Mouse (Mus musculus): ENCODE measurements around the gene Epha3. TPM values are rescaled to one million over a fixed set of nuclear protein-coding genes. Genes with fewer than 3 reads are reported as not detected.

Epha3 gene
- polyA plus RNA-seq, 1 experiment from 2014 or later, result 57.1 TPM

GRCm38 (mm10) chr16:63552531-63552930 is 311.4 kb downstream of the Epha3 start:
- Histone ChIP-seq H3K9ac (no peak overlapping the region), H3K4me1 (no peaks in the 10 kb centered on the region), H3K4me2 (replicated peaks) (no peak overlapping the region), H3K27ac (no peak overlapping the region), H3K27me3 (replicated peaks) (no peaks in the 10 kb centered on the region), H3K9me3 (no peaks in the 10 kb centered on the region), H3K36me3 (0 out of 2 replicates have a peak, but pooled peaks cover 3% of the 10 kb centered on the region), H3K4me3 (no peak overlapping the region)
- 90% methylated on average over 7 of the region's 7 CpGs for WGBS
- ATAC-seq (ENCODE audit: low FRiP score, low read depth), result no peak

- Histone ChIP-seq H3K27me3 (replicated peaks) (no peaks in the 10 kb centered on the region), H3K4me1 (no peaks in the 10 kb centered on the region), H3K9me3 (no peaks in the 10 kb centered on the region), H3K36me3 (no peaks in the 10 kb centered on the region), H3K4me3 (no peak overlapping the region), H3K9ac (no peak overlapping the region), H3K4me2 (replicated peaks) (no peak overlapping the region), H3K27ac (no peak overlapping the region)
- ATAC-seq (ENCODE audit: low FRiP score, low read depth), result no peak
These were observed 324.5 kb downstream of the Epha3 start for GRCm38 (mm10) chr16:63539489-63539888.

GRCm38 (mm10) chr16:63528821-63529220 is 335.2 kb downstream of the Epha3 start:
- H3K4me3 ChIP-seq, result no peak overlapping the region
- no peaks in the 10 kb centered on the region for H3K9me3 ChIP-seq
- H3K9ac ChIP-seq, result no peak overlapping the region
- H3K36me3 ChIP-seq, result no peaks in the 10 kb centered on the region
- H3K4me1 ChIP-seq, result no peaks in the 10 kb centered on the region
- 63% methylated on average over 2 of the region's 2 CpGs for WGBS
- no peak overlapping the region for H3K27ac ChIP-seq
- no peak overlapping the region for H3K4me2 ChIP-seq (replicated peaks)
- ATAC-seq (ENCODE audit: low FRiP score, low read depth), result no peak
- H3K27me3 ChIP-seq (replicated peaks), result no peaks in the 10 kb centered on the region

DNA sequence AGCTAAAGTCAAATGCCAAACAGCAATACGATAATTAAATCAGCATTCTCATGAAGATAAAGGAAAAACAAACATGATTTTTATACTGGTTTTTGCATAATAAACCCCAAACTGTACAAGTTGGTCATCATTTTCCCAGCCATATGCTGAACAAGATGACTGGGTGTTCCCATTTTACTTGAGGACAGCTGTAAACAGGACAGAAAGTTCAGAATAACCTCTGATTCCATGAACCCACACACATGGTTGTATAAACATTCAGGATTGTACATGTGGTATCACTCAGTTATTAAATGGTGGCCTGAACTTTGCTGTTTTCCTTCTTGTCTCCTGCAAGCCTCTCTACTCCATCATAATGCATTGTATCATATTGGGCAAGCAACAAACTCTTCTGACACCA is 346.3 kb downstream of the Epha3 start:
- H3K9ac ChIP-seq, result no peak overlapping the region
- H3K27me3 ChIP-seq (replicated peaks), result no peaks in the 10 kb centered on the region
- no peak overlapping the region for H3K27ac ChIP-seq
- H3K4me3 ChIP-seq, result no peak overlapping the region
- no peaks in the 10 kb centered on the region for H3K4me1 ChIP-seq
- H3K9me3 ChIP-seq, result no peaks in the 10 kb centered on the region
- H3K36me3 ChIP-seq, result no peaks in the 10 kb centered on the region
- ATAC-seq (ENCODE audit: low FRiP score, low read depth), result no peak
- 88% methylated on average over 1 of the region's 1 CpGs for WGBS
- H3K4me2 ChIP-seq (replicated peaks), result no peak overlapping the region

GRCm38 (mm10) chr16:63510069-63510468 is 353.9 kb downstream of the Epha3 start:
- Histone ChIP-seq H3K4me3 (no peak overlapping the region), H3K27me3 (replicated peaks) (no peaks in the 10 kb centered on the region), H3K9ac (no peak overlapping the region), H3K4me2 (replicated peaks) (no peak overlapping the region), H3K9me3 (no peaks in the 10 kb centered on the region), H3K27ac (no peak overlapping the region), H3K36me3 (no peaks in the 10 kb centered on the region), H3K4me1 (no peaks in the 10 kb centered on the region)
- WGBS, result 90% methylated on average over 2 of the region's 2 CpGs
- ATAC-seq (ENCODE audit: low FRiP score, low read depth), result no peak

DNA sequence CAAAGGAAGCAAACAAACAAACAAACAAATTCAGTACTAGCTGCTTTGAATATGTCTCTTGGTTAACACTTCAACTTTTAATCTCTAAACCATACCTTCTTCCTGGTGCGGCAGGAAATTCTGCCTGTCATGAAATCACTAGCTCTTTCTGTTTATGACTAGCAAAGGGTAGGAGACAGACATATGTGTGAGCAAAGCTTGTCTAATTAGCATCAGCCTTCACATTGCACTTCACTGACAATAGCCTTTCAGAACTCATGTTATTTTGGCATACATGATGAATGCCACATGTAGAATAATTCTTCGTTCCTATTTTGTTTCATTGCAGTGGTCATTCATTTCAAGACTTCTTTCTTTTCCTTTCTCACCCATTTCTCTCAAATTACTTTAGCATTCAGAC is 357.5 kb downstream of the Epha3 start:
- no peak overlapping the region for H3K9ac ChIP-seq
- no peak overlapping the region for H3K4me3 ChIP-seq
- no peaks in the 10 kb centered on the region for H3K36me3 ChIP-seq
- ATAC-seq (ENCODE audit: low FRiP score, low read depth), result no peak
- no peak overlapping the region for H3K27ac ChIP-seq
- 74% methylated on average over 2 of the region's 2 CpGs for WGBS
- H3K4me2 ChIP-seq (replicated peaks), result no peak overlapping the region
- H3K9me3 ChIP-seq, result no peaks in the 10 kb centered on the region
- H3K27me3 ChIP-seq (replicated peaks), result no peaks in the 10 kb centered on the region
- peaks cover 4% of the 10 kb centered on the region; the same call in 1 of the 2 replicates for H3K4me1 ChIP-seq

DNA sequence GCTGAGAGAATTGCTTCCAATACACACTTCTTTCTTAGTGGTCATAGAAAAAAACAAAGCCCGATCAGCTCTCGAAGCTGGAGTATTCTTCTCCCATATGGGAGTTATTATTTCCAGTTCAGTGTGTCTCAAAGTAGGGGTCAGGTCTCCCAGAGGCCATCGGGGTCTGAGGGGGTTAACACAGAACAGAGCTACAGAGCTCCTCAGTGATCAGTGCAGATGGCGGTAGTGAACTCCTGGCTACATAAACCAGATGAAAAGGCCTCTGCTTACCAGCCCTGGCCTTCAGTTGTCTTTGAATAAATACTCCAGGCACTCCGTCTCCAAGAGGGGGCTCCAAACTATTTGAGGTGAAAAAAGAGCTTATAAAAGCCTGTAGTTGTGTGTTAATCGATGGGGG is 362.5 kb downstream of the Epha3 start:
- H3K9ac ChIP-seq, result no peak overlapping the region
- H3K4me2 ChIP-seq (replicated peaks), result no peak overlapping the region
- H3K27me3 ChIP-seq (replicated peaks), result no peaks in the 10 kb centered on the region
- H3K4me1 ChIP-seq, result peaks cover 9% of the 10 kb centered on the region; the same call in 1 of the 2 replicates
- H3K4me3 ChIP-seq, result no peak overlapping the region
- no peak overlapping the region for H3K27ac ChIP-seq
- H3K36me3 ChIP-seq, result no peaks in the 10 kb centered on the region
- WGBS, result 16% methylated on average over 6 of the region's 6 CpGs
- no peaks in the 10 kb centered on the region for H3K9me3 ChIP-seq
- peak; percentile 73 for ATAC-seq (ENCODE audit: low FRiP score, low read depth)

- no peak overlapping the region for H3K4me2 ChIP-seq (replicated peaks)
- no peaks in the 10 kb centered on the region for H3K36me3 ChIP-seq
- peak; percentile 61; the same call in 1 of the 2 replicates for ATAC-seq (ENCODE audit: low FRiP score, low read depth)
- H3K9ac ChIP-seq, result no peak overlapping the region
- H3K4me1 ChIP-seq, result peaks cover 9% of the 10 kb centered on the region; the same call in 1 of the 2 replicates
- no peaks in the 10 kb centered on the region for H3K27me3 ChIP-seq (replicated peaks)
- no peak overlapping the region for H3K4me3 ChIP-seq
- no peak overlapping the region for H3K27ac ChIP-seq
- 28% methylated on average over 4 of the region's 4 CpGs for WGBS
- H3K9me3 ChIP-seq, result no peaks in the 10 kb centered on the region
These were observed 363.0 kb downstream of the Epha3 start for GRCm38 (mm10) chr16:63500975-63501393.

Measured in neural tube, embryonic 12.5 days (tissue).